Mouse (Mus musculus) cerebellum, adult 8-10 months (tissue): ENCODE measurements around the gene Adamts9.
A peak's percentile ranks its signal among the peaks of the same experiment; 100 is the strongest.

Experiments
- DNase-seq: peaks from one replicate; pipeline ENCODE4 v3.0.0; 2022

The Adamts9 gene

GRCm38 (mm10) chr6:92802421-92802820, 140.9 kb downstream of the Adamts9 start:
- DNase-seq, result no peak

- no peak for DNase-seq
Observed at GRCm38 (mm10) chr6:92801462-92801861, 141.8 kb downstream of the Adamts9 start.

GRCm38 (mm10) chr6:92793804-92794203, 149.5 kb downstream of the Adamts9 start:
- no peak for DNase-seq

GRCm38 (mm10) chr6:92787376-92787712, 155.9 kb downstream of the Adamts9 start:
- peak; percentile 47 for DNase-seq

GRCm38 (mm10) chr6:92786701-92787375, 156.5 kb downstream of the Adamts9 start:
- DNase-seq, result no peak

DNA sequence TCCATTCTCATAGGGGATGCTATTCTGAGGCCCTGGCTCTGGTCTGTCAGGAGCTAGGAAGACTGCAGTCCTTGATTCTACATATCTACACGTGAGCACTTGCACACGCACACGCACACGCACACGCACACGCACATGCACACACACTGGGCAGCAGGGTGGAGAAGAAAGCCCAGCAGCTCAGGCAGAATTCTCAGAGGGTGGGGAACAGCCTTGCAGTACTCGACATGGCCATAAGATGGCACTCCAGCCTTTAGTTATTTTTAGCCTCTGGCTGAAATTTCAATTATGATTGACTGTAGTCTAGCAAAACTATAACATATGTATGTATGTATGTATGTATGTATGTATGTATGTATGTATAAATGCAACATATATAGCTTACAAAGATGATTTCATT, 158.5 kb downstream of the Adamts9 start:
- peak; percentile 23 for DNase-seq

DNA sequence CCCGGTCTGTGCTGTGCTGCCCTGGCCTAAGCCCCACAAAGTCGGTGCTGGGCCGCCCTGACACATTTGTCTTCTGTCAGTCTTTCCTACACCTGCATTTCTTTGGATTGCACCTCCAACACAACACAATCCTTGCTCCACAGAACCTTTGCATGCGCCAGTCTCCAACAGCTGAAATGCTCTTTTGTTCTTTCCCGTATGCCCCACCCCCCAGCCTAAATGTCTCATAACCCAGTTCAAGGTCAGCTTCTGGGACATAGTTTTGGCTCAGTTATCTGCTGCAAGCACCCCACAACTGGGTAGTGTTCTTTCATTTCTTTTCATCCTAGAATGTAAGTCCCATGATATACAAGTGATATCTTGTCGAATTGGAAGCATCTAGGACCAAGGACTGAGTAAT, 161.8 kb downstream of the Adamts9 start:
- DNase-seq, result no peak

DNA sequence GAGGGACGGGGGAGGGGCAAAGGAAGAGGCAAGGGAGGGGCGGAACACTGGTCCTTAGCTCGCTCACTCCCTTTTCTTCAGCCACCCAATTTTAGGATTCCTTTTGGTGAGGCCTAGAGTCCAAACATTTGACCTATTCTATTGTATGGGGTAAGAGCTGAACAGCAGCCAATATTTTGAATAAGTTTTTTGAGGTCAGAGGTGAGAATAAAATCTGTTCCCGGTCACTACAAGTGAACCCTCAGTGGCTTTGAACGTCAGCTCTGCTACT, 163.4 kb downstream of the Adamts9 start:
- no peak for DNase-seq

GRCm38 (mm10) chr6:92779140-92779934, 164.0 kb downstream of the Adamts9 start:
- DNase-seq, result no peak

- peak; percentile 9 for DNase-seq
Observed at GRCm38 (mm10) chr6:92776356-92776755, 166.9 kb downstream of the Adamts9 start.

- no peak for DNase-seq
Observed at GRCm38 (mm10) chr6:92762372-92762771, 180.9 kb downstream of the Adamts9 start.

DNA sequence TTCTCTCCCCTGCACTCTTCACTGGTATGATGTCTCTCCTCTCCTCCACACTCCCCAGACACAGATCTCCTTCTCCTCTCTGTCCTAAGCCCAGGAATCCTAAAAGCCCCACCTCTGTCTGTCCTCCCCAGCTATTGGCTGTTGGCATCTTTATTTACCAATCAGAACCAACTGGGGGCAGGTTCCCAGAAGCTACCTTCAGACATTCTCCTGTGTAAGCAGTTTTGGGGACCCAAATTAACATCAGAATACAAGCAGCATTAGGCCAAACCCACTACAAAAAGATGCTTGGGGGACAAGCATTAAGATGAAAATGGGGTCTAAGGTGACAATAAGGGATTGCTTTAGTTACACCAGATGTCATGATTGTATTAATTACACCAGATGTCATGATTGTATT, 183.7 kb downstream of the Adamts9 start:
- no peak for DNase-seq

DNA sequence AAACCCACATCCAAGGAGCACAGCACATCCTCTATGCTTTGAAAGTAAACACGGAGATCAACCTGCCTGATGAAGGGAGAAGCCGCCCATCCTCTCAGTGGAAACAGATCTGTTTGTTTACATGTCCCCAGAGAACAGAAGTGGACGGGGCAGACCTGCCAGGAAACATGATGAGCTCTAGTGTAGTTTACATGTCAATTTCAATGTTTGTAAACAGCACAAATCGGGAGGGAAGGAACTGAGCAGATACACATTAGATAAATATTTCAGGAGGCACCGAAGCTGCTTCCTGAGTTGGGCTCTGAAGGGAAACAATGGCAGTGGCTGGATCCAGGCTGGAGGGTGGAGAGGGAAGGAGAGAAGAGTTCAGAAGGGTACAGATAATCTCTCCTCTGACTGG, 187.5 kb downstream of the Adamts9 start:
- DNase-seq, result no peak

DNA sequence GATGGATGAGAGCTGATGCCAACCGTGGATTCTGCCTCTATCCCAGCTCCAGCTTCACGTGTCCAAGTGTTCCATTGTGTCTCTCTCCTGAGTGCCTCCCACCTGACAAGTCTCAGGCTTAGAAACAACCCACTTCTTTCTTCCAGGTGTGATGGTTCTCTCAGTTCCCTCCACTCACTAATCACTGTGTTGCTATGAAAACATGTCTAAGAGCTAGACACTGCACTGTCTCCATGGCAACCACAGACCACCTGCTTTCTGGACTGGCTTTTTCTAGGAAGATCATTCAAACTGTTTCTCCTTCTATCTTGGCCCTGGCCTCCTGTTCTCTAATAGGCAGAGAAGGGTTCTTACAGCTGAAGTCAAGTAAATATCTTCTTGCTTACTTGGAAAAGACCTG, 190.6 kb downstream of the Adamts9 start:
- no peak for DNase-seq

GRCm38 (mm10) chr6:92749420-92749819, 193.9 kb downstream of the Adamts9 start:
- DNase-seq, result no peak

DNA sequence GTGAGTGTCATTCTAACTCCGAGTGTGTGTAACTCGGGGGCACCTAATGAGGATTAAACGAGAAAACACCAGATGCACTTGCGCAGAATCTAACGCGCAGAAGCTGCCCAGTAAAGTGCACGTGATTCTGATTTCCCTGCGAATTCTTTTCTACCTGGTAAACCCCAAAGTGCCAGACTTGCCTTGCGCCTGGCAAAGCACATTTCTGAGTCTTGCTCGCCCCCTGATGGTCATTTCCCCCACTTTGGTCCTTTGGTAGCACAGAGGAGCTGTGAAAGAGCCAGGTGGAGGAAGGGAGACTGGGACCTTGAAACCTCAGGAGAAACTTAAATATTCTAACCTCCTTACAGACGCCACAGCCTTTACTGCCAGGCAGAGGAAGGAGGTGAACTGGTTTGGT, 199.7 kb downstream of the Adamts9 start:
- DNase-seq, result peak; percentile 37

- no peak for DNase-seq
Observed at GRCm38 (mm10) chr6:92737116-92737515, 206.2 kb downstream of the Adamts9 start.

GRCm38 (mm10) chr6:92733651-92734050, 209.6 kb downstream of the Adamts9 start:
- no peak for DNase-seq

- DNase-seq, result peak; percentile 6
Observed at GRCm38 (mm10) chr6:92728514-92728913, 214.8 kb downstream of the Adamts9 start.

GRCm38 (mm10) chr6:92728084-92728483, 215.2 kb downstream of the Adamts9 start:
- peak; percentile 57 for DNase-seq

- no peak for DNase-seq
Observed at GRCm38 (mm10) chr6:92727351-92727986, 215.8 kb downstream of the Adamts9 start.

DNA sequence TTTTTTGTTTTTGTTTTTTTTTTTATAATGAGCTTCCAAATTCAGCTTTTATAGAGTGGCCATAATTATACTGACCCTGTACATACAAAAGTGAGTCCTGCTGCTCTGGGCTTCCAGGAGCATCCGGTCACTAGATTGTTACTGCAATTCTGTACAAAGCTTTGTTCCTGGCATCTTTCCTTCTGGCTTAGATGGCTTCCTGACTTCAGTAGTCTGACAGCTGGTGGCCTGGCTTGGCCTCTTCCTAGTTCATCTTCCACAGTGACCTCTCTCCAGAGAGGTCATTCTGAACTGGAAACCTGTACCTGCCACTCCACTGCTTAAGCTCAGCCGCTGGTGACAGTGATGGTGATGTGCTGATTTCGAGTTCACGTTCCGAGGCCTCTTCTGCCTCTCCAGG, 217.2 kb downstream of the Adamts9 start:
- no peak for DNase-seq

DNA sequence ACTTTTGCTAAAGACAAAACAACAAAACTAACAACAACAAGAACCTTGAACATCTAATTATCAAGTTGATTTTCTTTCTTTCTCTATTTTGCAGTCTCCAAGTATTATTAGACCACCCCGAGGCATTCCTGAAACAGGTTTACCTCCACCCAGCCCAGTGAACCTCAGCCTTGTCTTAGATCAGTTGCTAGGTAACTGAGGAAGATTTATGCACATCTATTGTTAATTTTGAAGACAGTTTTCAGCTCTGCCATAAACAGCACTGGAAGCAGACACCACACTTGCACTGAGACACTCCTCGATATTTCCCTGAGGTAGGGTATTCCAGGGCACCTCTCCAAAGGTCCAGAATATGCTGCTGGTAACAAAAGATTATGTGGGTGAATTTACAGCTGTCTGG, 218.9 kb downstream of the Adamts9 start:
- DNase-seq, result no peak
